Comparison of ENCODE assay signal across 14 mouse cellular contexts in genomic region chr3:107122306-107122705, GRCm38 (mm10).
A peak's percentile ranks its signal among the peaks of the same experiment; 100 is the strongest.
DNase-seq lines count a peak whose midpoint lies in the region.
"Had no signal": no experiment of that assay in that cellular context is flagged by ENCODE, and none has a peak within 500 bp of the region (broad histone marks: within the 10 kb centered on the region; RNA-seq: fewer than 3 reads in every experiment).

No protein-coding gene starts in this region.

- peak; percentile 49 to 56 for DNase-seq in lung, adult 18-20 months
- DNase-seq in lung, postnatal 10 days = no peak
- peak; percentile 72 for DNase-seq in cerebellum, adult 11 months
- DNase-seq in cerebellum, adult 8-10 months = peak; percentile 75
- peak; percentile 75 to 77 for DNase-seq in cerebellum, postnatal 36 days
- DNase-seq in embryo, embryonic 9.5 days (ENCODE audit: extremely low spot score) = no peak
- no peak for DNase-seq in kidney, postnatal 4 days
- DNase-seq: adrenal gland, postnatal 10 days; B cell, adult 2 months; embryo, embryonic 11 days; gastrocnemius, postnatal 36 days; heart, postnatal 10 days; kidney, postnatal 25 days; thymus, postnatal 25 days had no signal

Comparison
In these comparisons a context has a peak if more than half of its experiments do, and no peak if none do; other contexts are left out.
1. DNase-seq: peak in lung, adult 18-20 months (2 of 2), cerebellum, adult 11 months (single experiment), cerebellum, adult 8-10 months (single experiment) and cerebellum, postnatal 36 days (2 of 2); none in lung, postnatal 10 days (single experiment), embryo, embryonic 9.5 days (single experiment) and kidney, postnatal 4 days (0 of 2).